13 mouse cellular contexts compared by ENCODE assay signal in the genomic region with DNA sequence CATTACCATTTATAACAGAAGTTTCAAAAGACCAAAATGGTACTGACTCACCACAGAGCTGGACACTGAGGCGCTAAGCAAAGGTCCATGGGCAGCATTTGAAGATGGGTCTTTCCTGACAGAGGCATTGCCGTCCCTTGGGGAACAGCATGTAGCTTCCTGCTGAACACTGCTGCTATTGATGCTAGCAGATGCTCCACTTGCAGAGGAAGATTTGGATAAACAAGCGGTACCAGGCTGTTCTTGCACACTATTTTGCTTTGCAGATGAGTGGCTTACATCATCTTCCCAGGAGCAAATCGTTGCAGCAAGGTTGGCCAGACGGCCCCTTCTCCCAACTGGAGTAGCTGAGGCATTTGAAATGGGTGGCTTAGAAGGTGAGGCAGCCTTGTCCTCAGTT. TPM values are rescaled to one million over a fixed set of nuclear protein-coding genes. Genes with fewer than 3 reads are reported as not detected.
DNase-seq lines count a peak whose midpoint lies in the region; ATAC-seq and TF ChIP-seq lines count a peak whose summit lies in the region.
"Had no signal": no experiment of that assay in that cellular context is flagged by ENCODE, and none has a peak within 500 bp of the region (broad histone marks: within the 10 kb centered on the region; RNA-seq: fewer than 3 reads in every experiment).

No protein-coding gene starts in this region.

- H3K36me3 ChIP-seq in forebrain, embryonic 14.5 days (ENCODE audit: control insufficient read depth, insufficient read depth, low read length) = peaks cover 71% of the 10 kb centered on the region
- H3K36me3 ChIP-seq in forebrain, embryonic 12.5 days (replicated peaks) = peaks cover 85% of the 10 kb centered on the region

- 88% methylated on average over 5 of the region's 5 CpGs for WGBS in forebrain, embryonic 14.5 days
- 87% methylated on average over 5 of the region's 5 CpGs for WGBS in forebrain, embryonic 12.5 days

- H3K27me3 ChIP-seq in forebrain, embryonic 14.5 days (replicated peaks; ENCODE audit: control insufficient read depth, insufficient read depth, low read length) = no peaks in the 10 kb centered on the region
- no peaks in the 10 kb centered on the region for H3K27me3 ChIP-seq in forebrain, embryonic 12.5 days
- H3K27me3 ChIP-seq: lung, embryonic 15.5 days had no signal

- no peak overlapping the region for H3K4me3 ChIP-seq in forebrain, embryonic 14.5 days (ENCODE audit: low read depth, low read length)
- H3K4me3 ChIP-seq in forebrain, embryonic 12.5 days (replicated peaks) = no peak overlapping the region
- H3K4me3 ChIP-seq in left cerebral cortex, adult 2 months = no peak overlapping the region
- peak overlapping the region; percentile 3; the same call in 1 of the 2 replicates for H3K4me3 ChIP-seq in layer of hippocampus, adult 2 months
- H3K4me3 ChIP-seq: heart, adult 2 months; lung, embryonic 15.5 days had no signal

- no peaks in the 10 kb centered on the region for H3K4me1 ChIP-seq in forebrain, embryonic 14.5 days (ENCODE audit: control insufficient read depth, insufficient read depth, low read length)
- H3K4me1 ChIP-seq in forebrain, embryonic 12.5 days = no peaks in the 10 kb centered on the region
- H3K4me1 ChIP-seq: lung, embryonic 15.5 days had no signal

- H3K4me2 ChIP-seq in forebrain, embryonic 14.5 days (ENCODE audit: low read length) = no peak overlapping the region
- H3K4me2 ChIP-seq in forebrain, embryonic 12.5 days = no peak overlapping the region
- H3K4me2 ChIP-seq: lung, embryonic 15.5 days had no signal

- H3K9me3 ChIP-seq in forebrain, embryonic 14.5 days (replicated peaks; ENCODE audit: control insufficient read depth, low read length) = no peaks in the 10 kb centered on the region
- no peaks in the 10 kb centered on the region for H3K9me3 ChIP-seq in forebrain, embryonic 12.5 days
- H3K9me3 ChIP-seq: G1E; lung, embryonic 15.5 days had no signal

- intact Hi-C loops in left cerebral cortex, adult 2 months (cut with DNase I) = no loop called here
- intact Hi-C loops in left cerebral cortex, postnatal 4 days (cut with DNase I) = no loop called here

- DNase-seq in forebrain, embryonic 14.5 days (ENCODE audit: low spot score) = peak; percentile 2
- DNase-seq in left cerebral cortex, adult 2 months (ENCODE audit: extremely low spot score in 1 of 2, low spot score in 2 of 2) = peak; percentile 11 to 20
- DNase-seq in left cerebral cortex, postnatal 4 days = no peak
- DNase-seq in layer of hippocampus, adult 2 months (ENCODE audit: low spot score in 2 of 2) = peak; percentile 33 to 57
- peak; percentile 25 for DNase-seq in mesoderm, embryonic 11.5 days (ENCODE audit: low read depth, low spot score)
- DNase-seq in thymus, postnatal 14 days = no peak
- no peak for DNase-seq in adrenal gland, postnatal 10 days
- DNase-seq: adrenal gland, postnatal 14 days; heart, adult 2 months had no signal

- H3K27ac ChIP-seq in forebrain, embryonic 14.5 days (ENCODE audit: low read depth, low read length) = no peak overlapping the region
- no peak overlapping the region for H3K27ac ChIP-seq in forebrain, embryonic 12.5 days
- no peak overlapping the region; the same call in 1 of the 2 replicates for H3K27ac ChIP-seq in left cerebral cortex, adult 2 months
- H3K27ac ChIP-seq in layer of hippocampus, adult 2 months = peak overlapping the region; percentile 76
- H3K27ac ChIP-seq: heart, adult 2 months; lung, embryonic 15.5 days had no signal

- no peak for TF ChIP-seq CTCF in left cerebral cortex, adult 2 months (IDR thresholded peaks at IDR 0.05)
- TF ChIP-seq CTCF in layer of hippocampus, adult 2 months (conservative IDR thresholded peaks at IDR 0.05) = no peak

- no peak for ATAC-seq in forebrain, embryonic 14.5 days
- no peak for ATAC-seq in forebrain, embryonic 12.5 days (ENCODE audit: low FRiP score)
- ATAC-seq: inflammation-experienced regulatory T-cells, adult 6 months had no signal

- H3K9ac ChIP-seq in forebrain, embryonic 14.5 days (ENCODE audit: low read length) = no peak overlapping the region
- no peak overlapping the region for H3K9ac ChIP-seq in forebrain, embryonic 12.5 days
- H3K9ac ChIP-seq: lung, embryonic 15.5 days had no signal

RNA-seq across cellular contexts. Expression of gene Anln, which starts 12.9 kb away (rescaled TPM):
- 15.7 and 16.5 TPM in 2 replicates for polyA plus RNA-seq in forebrain, embryonic 14.5 days (2014; fragmentation: Nextera tagmentation; extraction: Ambion mirVana)
- 36.8 and 41.1 TPM in 2 replicates for polyA plus RNA-seq in forebrain, embryonic 12.5 days (2016; fragmentation: Nextera tagmentation; extraction: Ambion mirVana)
- 1 to 10 TPM; 8.6 to 9.7 TPM for total RNA-seq in left cerebral cortex, adult 2 months (2021)
- 1 to 10 TPM; 5.3 to 5.5 TPM for total RNA-seq in left cerebral cortex, postnatal 4 days (2021)
- total RNA-seq in layer of hippocampus, adult 2 months (2021) = 10 to 100 TPM; 17.4 to 21.5 TPM
- total RNA-seq in adrenal gland, postnatal 10 days (2021) = 10 to 100 TPM; 15.8 to 19.8 TPM

RNA-seq across cellular contexts. Expression of gene 9530077C05Rik, which starts 35.2 kb away (rescaled TPM):
- 12.2 and 13.9 TPM in 2 replicates for polyA plus RNA-seq in forebrain, embryonic 14.5 days (2014; fragmentation: Nextera tagmentation; extraction: Ambion mirVana)
- polyA plus RNA-seq in forebrain, embryonic 12.5 days (2016; fragmentation: Nextera tagmentation; extraction: Ambion mirVana) = 10.2 and 12.1 TPM in 2 replicates
- total RNA-seq in left cerebral cortex, adult 2 months (2021) = 10 to 100 TPM in 1 of 2 experiments, 1 to 10 TPM in 1; 7.0 to 10.0 TPM
- 10 to 100 TPM; 10.1 to 10.3 TPM for total RNA-seq in left cerebral cortex, postnatal 4 days (2021)
- total RNA-seq in layer of hippocampus, adult 2 months (2021) = 1 to 10 TPM; 7.6 to 9.6 TPM
- total RNA-seq in adrenal gland, postnatal 10 days (2021) = 1 to 10 TPM; 4.3 to 5.2 TPM

Comparison
In these comparisons a context has a peak if more than half of its experiments do, and no peak if none do; other contexts are left out.
1. DNase-seq: peak in forebrain, embryonic 14.5 days (single experiment), left cerebral cortex, adult 2 months (2 of 2), layer of hippocampus, adult 2 months (2 of 2) and mesoderm, embryonic 11.5 days (single experiment); none in left cerebral cortex, postnatal 4 days (single experiment), thymus, postnatal 14 days (single experiment) and adrenal gland, postnatal 10 days (single experiment).